ENCODE assay signal across 9 mouse cellular contexts in genomic region chr6:72215582-72215981, GRCm38 (mm10). TPM values are rescaled to one million over a fixed set of nuclear protein-coding genes. Genes with fewer than 3 reads are reported as not detected.
A peak's percentile ranks its signal among the peaks of the same experiment; 100 is the strongest.
DNase-seq lines count a peak whose midpoint lies in the region; ATAC-seq and TF ChIP-seq lines count a peak whose summit lies in the region.
"Had no signal": no experiment of that assay in that cellular context is flagged by ENCODE, and none has a peak within 500 bp of the region (broad histone marks: within the 10 kb centered on the region; RNA-seq: fewer than 3 reads in every experiment).

No protein-coding gene starts in this region.

- peak overlapping the region; percentile 85 for H3K27ac ChIP-seq in midbrain, embryonic 10.5 days (replicated peaks)
- no peak overlapping the region for H3K27ac ChIP-seq in midbrain, postnatal 0 days (ENCODE audit: low read depth, low read length)
- peak overlapping the region; percentile 36; the same call in 1 of the 2 replicates for H3K27ac ChIP-seq in forebrain, postnatal 0 days (ENCODE audit: low read depth, low read length)
- peak overlapping the region; percentile 86 for H3K27ac ChIP-seq in kidney, embryonic 16.5 days (ENCODE audit: low read length)
- H3K27ac ChIP-seq in stomach, embryonic 15.5 days: peak overlapping the region; percentile 88

- no peak overlapping the region for H3K4me3 ChIP-seq in midbrain, embryonic 10.5 days
- H3K4me3 ChIP-seq in midbrain, postnatal 0 days (ENCODE audit: low read depth, low read length): no peak overlapping the region
- no peak overlapping the region for H3K4me3 ChIP-seq in forebrain, postnatal 0 days (ENCODE audit: low read depth, low read length)
- H3K4me3 ChIP-seq in kidney, embryonic 16.5 days (ENCODE audit: low read length): no peak overlapping the region
- H3K4me3 ChIP-seq in stomach, embryonic 15.5 days (replicated peaks): no peak overlapping the region
- H3K4me3 ChIP-seq: liver, embryonic 15.5 days had no signal

- 39% methylated on average over 6 of the region's 6 CpGs for WGBS in midbrain, embryonic 10.5 days
- 42% methylated on average over 6 of the region's 6 CpGs for WGBS in midbrain, postnatal 0 days
- WGBS in forebrain, postnatal 0 days: 46% methylated on average over 6 of the region's 6 CpGs
- WGBS in kidney, embryonic 16.5 days: 42% methylated on average over 6 of the region's 6 CpGs
- WGBS in stomach, embryonic 15.5 days: 54% methylated on average over 6 of the region's 6 CpGs

- no peak for DNase-seq in midbrain, embryonic 10.5 days (ENCODE audit: low spot score)
- no peak for DNase-seq in midbrain, postnatal 0 days (ENCODE audit: low spot score)
- DNase-seq in forebrain, postnatal 0 days: no peak
- no peak for DNase-seq in right cerebral cortex, adult 18-20 months
- no peak for DNase-seq in cerebellum, adult 8-10 months

- H3K4me1 ChIP-seq in midbrain, embryonic 10.5 days: peaks cover 81% of the 10 kb centered on the region
- H3K4me1 ChIP-seq in midbrain, postnatal 0 days (ENCODE audit: insufficient read depth, low read length): peaks cover 9% of the 10 kb centered on the region
- H3K4me1 ChIP-seq in forebrain, postnatal 0 days (ENCODE audit: insufficient read depth): peaks cover 35% of the 10 kb centered on the region
- peaks cover 64% of the 10 kb centered on the region for H3K4me1 ChIP-seq in kidney, embryonic 16.5 days (ENCODE audit: insufficient read depth, low read length)
- peaks cover 60% of the 10 kb centered on the region for H3K4me1 ChIP-seq in stomach, embryonic 15.5 days

- TF ChIP-seq CTCF in midbrain, postnatal 0 days (IDR thresholded peaks at IDR 0.05): no peak
- no peak for TF ChIP-seq CTCF in forebrain, postnatal 0 days (IDR thresholded peaks at IDR 0.05; ENCODE audit: low read depth)

- ATAC-seq in midbrain, postnatal 0 days (ENCODE audit: low FRiP score): no peak
- no peak for ATAC-seq in forebrain, postnatal 0 days
- no peak for ATAC-seq in kidney, embryonic 16.5 days (ENCODE audit: low FRiP score, low TSS enrichment)
- no peak for ATAC-seq in stomach, embryonic 15.5 days (ENCODE audit: insufficient read depth, low FRiP score, low read depth)
- ATAC-seq in activated CD4-positive, CD25-positive, alpha-beta regulatory T cell, adult 4 months: no peak

- H3K27me3 ChIP-seq in midbrain, embryonic 10.5 days (ENCODE audit: low read depth, poor library complexity, severe bottlenecking): peaks cover 79% of the 10 kb centered on the region
- no peaks in the 10 kb centered on the region for H3K27me3 ChIP-seq in midbrain, postnatal 0 days (ENCODE audit: insufficient read depth, low read length)
- no peaks in the 10 kb centered on the region for H3K27me3 ChIP-seq in forebrain, postnatal 0 days (ENCODE audit: insufficient read depth, low read length)
- H3K27me3 ChIP-seq in kidney, embryonic 16.5 days (ENCODE audit: insufficient read depth, low read length): no peaks in the 10 kb centered on the region
- H3K27me3 ChIP-seq in stomach, embryonic 15.5 days (replicated peaks): 0 out of 2 replicates have a peak, but pooled peaks cover 3% of the 10 kb centered on the region

- no peaks in the 10 kb centered on the region for H3K36me3 ChIP-seq in midbrain, embryonic 10.5 days
- H3K36me3 ChIP-seq in midbrain, postnatal 0 days (ENCODE audit: insufficient read depth, low read length): no peaks in the 10 kb centered on the region
- H3K36me3 ChIP-seq in forebrain, postnatal 0 days (ENCODE audit: insufficient read depth): no peaks in the 10 kb centered on the region
- H3K36me3 ChIP-seq in kidney, embryonic 16.5 days (ENCODE audit: insufficient read depth, low read length): no peaks in the 10 kb centered on the region
- no peaks in the 10 kb centered on the region for H3K36me3 ChIP-seq in stomach, embryonic 15.5 days
- H3K36me3 ChIP-seq: liver, embryonic 15.5 days had no signal

- H3K4me2 ChIP-seq in midbrain, postnatal 0 days (ENCODE audit: low read depth, low read length, poor library complexity, severe bottlenecking): no peak overlapping the region
- H3K4me2 ChIP-seq in forebrain, postnatal 0 days (ENCODE audit: low read depth): no peak overlapping the region
- H3K4me2 ChIP-seq in kidney, embryonic 16.5 days (replicated peaks; ENCODE audit: low read depth, low read length): peak overlapping the region; percentile 47
- peak overlapping the region; percentile 47; the same call in 1 of the 2 replicates for H3K4me2 ChIP-seq in stomach, embryonic 15.5 days
- H3K4me2 ChIP-seq: liver, embryonic 15.5 days had no signal

- H3K9ac ChIP-seq in midbrain, postnatal 0 days (replicated peaks; ENCODE audit: low read length, poor library complexity, severe bottlenecking): no peak overlapping the region
- H3K9ac ChIP-seq in forebrain, postnatal 0 days: no peak overlapping the region
- peak overlapping the region; percentile 12; the same call in 1 of the 2 replicates for H3K9ac ChIP-seq in kidney, embryonic 16.5 days (replicated peaks; ENCODE audit: low read length)
- H3K9ac ChIP-seq in stomach, embryonic 15.5 days: no peak overlapping the region
- H3K9ac ChIP-seq: liver, embryonic 15.5 days had no signal

- no peaks in the 10 kb centered on the region for H3K9me3 ChIP-seq in midbrain, embryonic 10.5 days (replicated peaks)
- no peaks in the 10 kb centered on the region for H3K9me3 ChIP-seq in midbrain, postnatal 0 days (ENCODE audit: low read length)
- H3K9me3 ChIP-seq in forebrain, postnatal 0 days (ENCODE audit: low read length): no peaks in the 10 kb centered on the region
- no peaks in the 10 kb centered on the region for H3K9me3 ChIP-seq in kidney, embryonic 16.5 days (ENCODE audit: low read length)
- H3K9me3 ChIP-seq in stomach, embryonic 15.5 days: no peaks in the 10 kb centered on the region
- H3K9me3 ChIP-seq: liver, embryonic 15.5 days had no signal

RNA-seq across cellular contexts. Expression of gene Atoh8, which starts 19.8 kb away (rescaled TPM):
- 9.2 and 11.2 TPM in 2 replicates for polyA plus RNA-seq in midbrain, embryonic 10.5 days (2016; fragmentation: Nextera tagmentation; extraction: Ambion mirVana)
- total RNA-seq in midbrain, postnatal 0 days (2014; rRNA removed): 1.8 and 3.7 TPM in 2 replicates
- 1.9 and 2.3 TPM in 2 replicates for polyA plus RNA-seq in midbrain, postnatal 0 days (2015; fragmentation: Nextera tagmentation; extraction: Ambion mirVana)
- 2.6 and 6.9 TPM in 2 replicates for total RNA-seq in forebrain, postnatal 0 days (2014; rRNA removed)
- polyA plus RNA-seq in forebrain, postnatal 0 days (2015; fragmentation: Nextera tagmentation; extraction: Ambion mirVana): 3.9 TPM in 2 replicates
- 24.2 and 25.3 TPM in 2 replicates for polyA plus RNA-seq in kidney, embryonic 16.5 days (2015; fragmentation: Nextera tagmentation; extraction: Ambion mirVana)
- 9.8 and 11.2 TPM in 2 replicates for polyA plus RNA-seq in stomach, embryonic 15.5 days (2015; fragmentation: Nextera tagmentation; extraction: Ambion mirVana)
- polyA plus RNA-seq in activated CD4-positive, CD25-positive, alpha-beta regulatory T cell, adult 4 months (2017; shearing (Covaris generic)): not detected

Comparison
In these comparisons a context has a peak if more than half of its experiments do, and no peak if none do; other contexts are left out.
1. H3K4me2 ChIP-seq: peak in kidney, embryonic 16.5 days (single experiment) and stomach, embryonic 15.5 days (single experiment); none in midbrain, postnatal 0 days (single experiment) and forebrain, postnatal 0 days (single experiment).